Comparison of ENCODE assay signal across 12 mouse cellular contexts in the genomic region with DNA sequence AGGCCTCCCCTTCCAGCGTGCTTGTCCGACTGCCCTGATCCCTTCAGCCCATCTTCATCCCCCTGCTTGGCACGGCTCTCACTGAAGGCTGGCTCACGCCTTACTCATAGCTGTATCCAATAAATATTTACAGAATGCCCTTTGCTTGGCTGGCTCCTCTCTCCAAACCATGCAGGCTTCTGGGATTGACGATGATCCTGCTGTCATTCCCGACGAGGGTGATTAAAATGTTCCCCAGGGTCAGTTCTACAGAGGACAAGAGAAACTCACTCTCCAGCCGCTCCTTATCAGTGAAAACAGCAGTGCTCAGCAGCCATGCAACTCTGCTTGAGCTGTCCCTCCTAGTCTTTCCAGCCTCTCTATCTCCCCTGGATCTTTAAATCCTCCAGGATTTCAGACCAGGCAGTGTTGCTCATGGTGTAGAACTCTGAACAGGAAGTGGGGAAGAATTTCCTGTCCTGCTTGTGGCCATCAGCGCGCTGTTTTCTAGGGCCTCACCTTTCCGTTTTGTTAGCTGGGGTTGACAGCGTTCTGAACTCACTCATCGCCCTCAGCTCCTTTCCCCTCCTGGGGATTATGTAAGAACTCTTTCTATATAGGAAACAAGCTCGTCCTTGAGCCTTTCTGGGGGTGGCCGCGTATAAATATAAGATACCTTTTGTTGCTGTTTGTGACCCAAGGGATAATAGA.
DNase-seq lines count a peak whose midpoint lies in the region; ATAC-seq and TF ChIP-seq lines count a peak whose summit lies in the region.
"Had no signal": no experiment of that assay in that cellular context is flagged by ENCODE, and none has a peak within 500 bp of the region (broad histone marks: within the 10 kb centered on the region; RNA-seq: fewer than 3 reads in every experiment).

No protein-coding gene starts in this region.

- no peak for TF ChIP-seq CTCF in layer of hippocampus, adult 2 months (conservative IDR thresholded peaks at IDR 0.05)

- H3K4me2 ChIP-seq in heart, embryonic 15.5 days, result peak overlapping the region; percentile 37
- H3K4me2 ChIP-seq in lung, embryonic 15.5 days, result peak overlapping the region; percentile 8; the same call in 1 of the 2 replicates
- H3K4me2 ChIP-seq: liver, embryonic 13.5 days had no signal

- peaks cover 19% of the 10 kb centered on the region for H3K4me1 ChIP-seq in heart, embryonic 15.5 days (replicated peaks)
- peaks cover 14% of the 10 kb centered on the region for H3K4me1 ChIP-seq in lung, embryonic 15.5 days
- H3K4me1 ChIP-seq: liver, embryonic 13.5 days had no signal

- no peaks in the 10 kb centered on the region for H3K27me3 ChIP-seq in heart, embryonic 15.5 days
- no peaks in the 10 kb centered on the region for H3K27me3 ChIP-seq in lung, embryonic 15.5 days

- no peak; the same call in 1 of the 2 replicates for ATAC-seq in heart, embryonic 15.5 days (replicated peaks; ENCODE audit: insufficient number of reproducible peaks, insufficient read depth, low FRiP score, low read depth)
- ATAC-seq in lung, embryonic 15.5 days (ENCODE audit: borderline replicate concordance, extremely low read depth, low FRiP score, low TSS enrichment), result peak; percentile 64
- ATAC-seq: CD4-positive, CD25-positive, alpha-beta regulatory T cell, adult 4 months; inflammation-experienced regulatory T-cells, adult 6 months had no signal

- no peaks in the 10 kb centered on the region for H3K9me3 ChIP-seq in heart, embryonic 15.5 days (replicated peaks)
- no peaks in the 10 kb centered on the region for H3K9me3 ChIP-seq in lung, embryonic 15.5 days
- H3K9me3 ChIP-seq: liver, embryonic 13.5 days had no signal

- WGBS in heart, embryonic 15.5 days, result 15% methylated on average over 16 of the region's 16 CpGs
- 23% methylated on average over 16 of the region's 16 CpGs for WGBS in lung, embryonic 15.5 days

- peak overlapping the region; percentile 65 for H3K27ac ChIP-seq in heart, embryonic 15.5 days
- peak overlapping the region; percentile 62 for H3K27ac ChIP-seq in lung, embryonic 15.5 days
- H3K27ac ChIP-seq in layer of hippocampus, adult 2 months, result no peak overlapping the region
- H3K27ac ChIP-seq: liver, embryonic 13.5 days had no signal

- no peak overlapping the region for H3K9ac ChIP-seq in heart, embryonic 15.5 days
- H3K9ac ChIP-seq in lung, embryonic 15.5 days, result no peak overlapping the region
- H3K9ac ChIP-seq: liver, embryonic 13.5 days had no signal

- peak; percentile 42 for DNase-seq in heart, adult 8-10 months (ENCODE audit: low spot score)
- DNase-seq in heart, postnatal 10 days, result no peak
- peak; percentile 47 for DNase-seq in adrenal gland, postnatal 25 days
- DNase-seq in right cerebral cortex, postnatal 14 days, result no peak
- DNase-seq in layer of hippocampus, adult 2 months (ENCODE audit: low spot score in 2 of 2), result no peak
- no peak for DNase-seq in ovary, postnatal 36 days (ENCODE audit: low spot score)
- DNase-seq: gastrocnemius, postnatal 10 days; liver, embryonic 13.5 days had no signal

- intact Hi-C loops in heart, postnatal 10 days (cut with DNase I), result no loop called here

- 0 out of 2 replicates have a peak overlapping the region, but pooled peaks have one; percentile 3 for H3K4me3 ChIP-seq in heart, embryonic 15.5 days
- no peak overlapping the region for H3K4me3 ChIP-seq in lung, embryonic 15.5 days
- H3K4me3 ChIP-seq in layer of hippocampus, adult 2 months, result no peak overlapping the region
- H3K4me3 ChIP-seq: liver, embryonic 13.5 days had no signal

- H3K36me3 ChIP-seq in heart, embryonic 15.5 days, result no peaks in the 10 kb centered on the region
- no peaks in the 10 kb centered on the region for H3K36me3 ChIP-seq in lung, embryonic 15.5 days
- H3K36me3 ChIP-seq: liver, embryonic 13.5 days had no signal

Comparison
In these comparisons a context has a peak if more than half of its experiments do, and no peak if none do; other contexts are left out.
1. DNase-seq: peak in heart, adult 8-10 months (single experiment) and adrenal gland, postnatal 25 days (single experiment); none in heart, postnatal 10 days (0 of 2), right cerebral cortex, postnatal 14 days (single experiment), layer of hippocampus, adult 2 months (0 of 2) and ovary, postnatal 36 days (single experiment).